Mouse (Mus musculus) megakaryocyte, embryonic 14.5 days (primary cell): ENCODE data around the gene Fam131b. TPM values are rescaled to one million over a fixed set of nuclear protein-coding genes. Genes with fewer than 3 reads are reported as not detected.

Source experiments
- H3K27me3 ChIP-seq: replicated peaks from 2 replicates; pipeline ENCODE3; 2012; ENCODE audit warnings: inconsistent platforms
- H3K36me3 ChIP-seq: replicated peaks from 2 replicates; pipeline ENCODE3; 2012; ENCODE audit warnings: low read length, inconsistent platforms, mixed read lengths
- H3K4me1 ChIP-seq: 2 replicates; pipeline ENCODE4 v1.6.1; 2012; ENCODE audit warnings: inconsistent platforms
- H3K4me3 ChIP-seq: replicated peaks from 2 replicates; pipeline ENCODE3; 2012; ENCODE audit warnings: moderate library complexity, mild to moderate bottlenecking, inconsistent platforms
- H3K9me3 ChIP-seq: 2 replicates; pipeline ENCODE4 v1.6.1; 2012; ENCODE audit warnings: inconsistent platforms
- FLI1 ChIP-seq: IDR thresholded peaks from 2 replicates; pipeline ENCODE4 v1.6.1; 2012; ENCODE audit warnings: low read length, inconsistent platforms, mixed read lengths
- GATA1 ChIP-seq: IDR thresholded peaks from 3 replicates; pipeline ENCODE4 v1.6.1; 2012; ENCODE audit warnings: mixed read lengths, low read length, inconsistent platforms, borderline replicate concordance
- polyA plus RNA-seq: library from polyadenylated mRNA; stranded (reverse); fragments of >175 nt; gene quantifications from 2 replicates; pipeline ENCODE4 v1.2.3, GENCODE M21; 2012; ENCODE audit warnings: low replicate concordance; ENCODE audit not compliant: insufficient read depth

Fam131b gene
- polyA plus RNA-seq, 1 experiment: 0.41 TPM

DNA sequence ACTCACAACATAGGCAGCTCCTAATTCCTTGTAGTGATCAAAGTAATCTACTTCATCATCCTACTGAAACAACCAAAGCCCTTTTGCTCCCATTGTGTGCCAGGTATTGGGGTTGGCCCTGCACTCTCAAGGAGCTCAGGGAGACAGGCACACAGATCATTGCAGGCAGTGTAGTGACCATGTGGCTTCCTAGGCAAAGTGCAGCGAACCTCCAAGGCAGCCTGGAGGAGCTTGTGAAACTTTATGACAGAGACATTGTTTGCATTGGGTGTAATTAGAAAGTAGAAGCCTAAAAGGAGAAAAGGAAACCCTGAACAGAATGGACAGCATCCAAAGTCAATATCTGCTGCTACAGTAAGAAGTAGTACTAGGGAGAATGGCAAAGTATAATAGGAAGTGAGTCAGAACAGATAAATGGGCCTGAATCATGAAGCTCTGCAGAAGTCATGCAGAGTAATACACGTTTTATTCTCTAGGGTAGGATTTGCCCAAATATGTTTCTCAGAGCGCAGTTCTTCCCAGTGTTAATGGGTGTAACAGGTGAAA is 28.8 kb downstream of the Fam131b start:
- TF ChIP-seq FLI1 (no peak), GATA1 (no peak)
- Histone ChIP-seq H3K36me3 (no peaks in the 10 kb centered on the region), H3K4me3 (no peak overlapping the region), H3K4me1 (peaks cover 38% of the 10 kb centered on the region), H3K9me3 (no peaks in the 10 kb centered on the region), H3K27me3 (peaks cover 54% of the 10 kb centered on the region)

DNA sequence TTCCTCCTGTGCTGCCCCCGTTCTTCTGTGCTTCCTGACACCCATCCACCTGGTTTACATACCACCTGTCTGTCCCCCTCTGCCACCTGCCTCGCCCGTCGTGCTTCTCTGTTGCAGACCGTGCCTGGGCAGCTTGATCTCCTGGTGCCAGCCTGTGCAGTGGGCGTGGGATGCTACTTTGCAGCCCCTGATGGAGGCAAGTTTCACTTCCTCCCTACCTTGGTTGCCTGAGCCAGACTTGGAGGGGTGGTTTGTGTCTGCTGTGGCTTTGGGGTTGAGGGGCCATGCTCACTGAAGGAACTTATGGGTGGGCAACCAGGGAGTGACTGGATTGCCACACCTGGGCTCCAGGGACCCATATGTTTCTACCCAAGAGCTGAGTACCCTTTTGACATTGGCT is 31.1 kb downstream of the Fam131b start:
- TF ChIP-seq GATA1 (no peak), FLI1 (no peak)
- Histone ChIP-seq H3K9me3 (no peaks in the 10 kb centered on the region), H3K4me1 (peaks cover 19% of the 10 kb centered on the region), H3K36me3 (no peaks in the 10 kb centered on the region), H3K4me3 (peak overlapping the region; percentile 28), H3K27me3 (peaks cover 55% of the 10 kb centered on the region)

DNA sequence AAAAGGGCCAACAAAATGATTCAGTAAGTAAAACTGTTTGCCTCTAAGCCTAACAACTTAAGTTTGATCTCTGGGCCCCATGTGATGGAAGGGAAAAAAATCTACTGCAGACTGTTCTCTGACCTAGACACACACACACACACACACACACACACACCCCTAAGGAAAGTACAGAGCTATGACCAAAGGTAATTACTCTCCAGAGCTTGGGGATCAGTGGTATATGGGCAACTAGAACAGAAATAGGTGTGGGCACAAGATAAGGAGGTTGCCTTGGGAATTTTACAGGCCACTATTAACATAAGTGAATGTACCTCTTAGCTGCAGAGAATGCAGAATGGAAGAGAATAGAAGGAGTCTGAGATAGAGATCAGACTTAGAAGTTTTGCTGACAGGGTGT is 36.9 kb downstream of the Fam131b start:
- TF ChIP-seq GATA1 (no peak), FLI1 (no peak)
- Histone ChIP-seq H3K4me3 (no peak overlapping the region), H3K36me3 (peaks cover 24% of the 10 kb centered on the region), H3K9me3 (no peaks in the 10 kb centered on the region), H3K27me3 (peaks cover 18% of the 10 kb centered on the region), H3K4me1 (0 out of 2 replicates have a peak, but pooled peaks cover 6% of the 10 kb centered on the region)

DNA sequence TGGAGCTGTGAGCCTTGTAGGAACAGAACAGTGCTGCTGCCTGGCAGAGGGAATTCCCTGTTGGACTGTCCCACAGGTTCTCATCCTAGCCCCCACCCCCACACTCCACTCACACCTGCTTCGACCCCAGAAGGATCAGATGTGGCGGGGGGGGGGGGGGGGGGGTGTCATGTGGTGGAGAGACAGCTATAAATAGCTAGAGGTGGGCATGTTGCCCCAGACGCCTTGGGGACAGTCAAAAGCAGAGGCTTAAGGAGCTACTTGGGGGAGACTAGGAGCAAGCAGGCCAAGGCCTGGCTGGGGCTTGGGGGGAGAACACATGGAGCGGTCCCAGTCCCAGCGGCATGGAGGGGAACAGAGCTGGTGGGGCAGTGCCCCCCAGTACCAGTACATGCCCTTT is 38.0 kb downstream of the Fam131b start, which contains the start of gene Clcn1:
TSS of gene Clcn1 (plus strand) at position 238 of the 400 bp plus-strand sequence.
- Histone ChIP-seq H3K4me1 (0 out of 2 replicates have a peak, but pooled peaks cover 6% of the 10 kb centered on the region), H3K4me3 (no peak within 1 kb of the TSS), H3K27me3 (peaks cover 14% of the 10 kb centered on the region), H3K9me3 (no peaks in the 10 kb centered on the region), H3K36me3 (peaks cover 35% of the 10 kb centered on the region)
- TF ChIP-seq GATA1: no peak
- TF ChIP-seq FLI1: no peak

DNA sequence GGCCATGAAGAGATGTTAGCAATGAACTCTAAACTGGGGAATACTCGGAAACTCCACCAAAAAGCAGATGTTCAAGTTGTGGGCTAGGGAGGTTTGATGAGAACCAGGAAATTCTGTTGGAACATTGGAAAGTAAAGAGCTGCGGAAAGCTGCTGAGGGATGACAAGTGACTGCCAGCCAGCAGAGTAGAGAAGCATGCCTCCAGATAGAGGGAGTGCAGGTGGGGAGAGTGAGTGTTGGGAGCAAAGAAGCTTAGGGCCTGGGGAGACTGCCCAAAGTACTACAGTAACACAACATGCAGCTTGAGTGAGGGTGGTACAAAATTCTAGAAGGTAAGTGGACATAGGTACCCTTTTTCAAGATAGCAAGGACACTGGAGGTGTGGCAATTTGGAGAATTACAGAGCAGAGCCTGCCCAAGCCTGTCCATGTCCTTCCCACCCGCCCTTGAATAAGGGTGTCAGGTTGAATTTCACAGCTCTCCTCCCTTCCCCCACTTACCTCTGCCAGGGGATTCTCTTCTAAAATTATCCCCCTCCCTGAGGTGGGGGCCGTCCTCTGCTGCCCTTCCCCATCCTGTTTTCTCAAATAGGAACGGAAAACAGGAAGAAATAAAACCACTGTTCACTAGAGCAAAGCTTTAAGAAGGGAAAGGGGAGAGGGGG is 41.4 kb downstream of the Fam131b start:
- H3K4me3 ChIP-seq: no peak overlapping the region
- H3K4me1 ChIP-seq: 0 out of 2 replicates have a peak, but pooled peaks cover 9% of the 10 kb centered on the region
- H3K36me3 ChIP-seq: peaks cover 69% of the 10 kb centered on the region
- no peak for TF ChIP-seq FLI1
- TF ChIP-seq GATA1: no peak
- no peaks in the 10 kb centered on the region for H3K9me3 ChIP-seq
- no peaks in the 10 kb centered on the region for H3K27me3 ChIP-seq

DNA sequence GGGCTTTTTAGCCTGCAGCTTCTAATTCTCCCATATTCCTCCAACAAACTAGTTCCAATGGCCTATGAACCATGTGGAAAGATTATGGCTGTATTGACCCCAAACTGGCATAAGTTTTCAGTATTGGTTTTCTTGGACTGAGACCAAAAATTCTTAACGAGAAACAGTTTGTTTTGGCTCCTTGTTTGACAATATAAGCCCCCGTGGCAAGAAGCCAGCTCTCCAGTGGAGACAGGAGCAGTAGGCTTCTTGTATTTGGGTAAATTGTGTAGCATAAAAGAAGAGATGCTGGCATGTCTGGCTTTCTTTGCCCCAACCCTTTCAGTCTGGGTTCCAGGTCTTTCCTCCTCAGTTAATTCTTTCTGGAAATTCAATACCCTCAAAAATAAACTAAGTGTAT is 48.3 kb downstream of the Fam131b start:
- TF ChIP-seq GATA1: no peak
- TF ChIP-seq FLI1: no peak
- no peak overlapping the region for H3K4me3 ChIP-seq
- no peaks in the 10 kb centered on the region for H3K9me3 ChIP-seq
- 0 out of 2 replicates have a peak, but pooled peaks cover 3% of the 10 kb centered on the region for H3K4me1 ChIP-seq
- H3K36me3 ChIP-seq: peaks cover 100% of the 10 kb centered on the region
- H3K27me3 ChIP-seq: no peaks in the 10 kb centered on the region

DNA sequence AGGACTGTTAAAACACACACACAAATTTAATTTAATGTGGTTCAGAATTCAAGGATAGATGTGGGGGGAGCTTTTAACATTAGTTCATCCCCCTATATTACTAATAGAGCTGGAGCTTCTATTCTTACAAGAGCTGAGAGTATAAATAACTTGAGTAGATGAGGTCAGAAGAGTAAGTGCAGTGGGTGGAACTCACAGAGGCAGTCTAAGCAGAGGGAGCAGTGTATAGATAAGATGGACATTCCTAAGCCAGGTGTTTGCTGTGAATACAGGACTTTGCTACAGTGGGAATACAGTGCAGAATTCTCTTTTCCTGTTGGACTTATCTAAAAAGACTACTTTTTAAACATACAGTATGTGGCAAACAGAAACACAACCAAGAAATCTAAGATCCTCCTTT is 53.6 kb downstream of the Fam131b start:
- Histone ChIP-seq H3K9me3 (no peaks in the 10 kb centered on the region), H3K4me3 (no peak overlapping the region), H3K4me1 (peaks cover 22% of the 10 kb centered on the region), H3K27me3 (no peaks in the 10 kb centered on the region), H3K36me3 (peaks cover 87% of the 10 kb centered on the region)
- TF ChIP-seq GATA1 (no peak), FLI1 (no peak)

DNA sequence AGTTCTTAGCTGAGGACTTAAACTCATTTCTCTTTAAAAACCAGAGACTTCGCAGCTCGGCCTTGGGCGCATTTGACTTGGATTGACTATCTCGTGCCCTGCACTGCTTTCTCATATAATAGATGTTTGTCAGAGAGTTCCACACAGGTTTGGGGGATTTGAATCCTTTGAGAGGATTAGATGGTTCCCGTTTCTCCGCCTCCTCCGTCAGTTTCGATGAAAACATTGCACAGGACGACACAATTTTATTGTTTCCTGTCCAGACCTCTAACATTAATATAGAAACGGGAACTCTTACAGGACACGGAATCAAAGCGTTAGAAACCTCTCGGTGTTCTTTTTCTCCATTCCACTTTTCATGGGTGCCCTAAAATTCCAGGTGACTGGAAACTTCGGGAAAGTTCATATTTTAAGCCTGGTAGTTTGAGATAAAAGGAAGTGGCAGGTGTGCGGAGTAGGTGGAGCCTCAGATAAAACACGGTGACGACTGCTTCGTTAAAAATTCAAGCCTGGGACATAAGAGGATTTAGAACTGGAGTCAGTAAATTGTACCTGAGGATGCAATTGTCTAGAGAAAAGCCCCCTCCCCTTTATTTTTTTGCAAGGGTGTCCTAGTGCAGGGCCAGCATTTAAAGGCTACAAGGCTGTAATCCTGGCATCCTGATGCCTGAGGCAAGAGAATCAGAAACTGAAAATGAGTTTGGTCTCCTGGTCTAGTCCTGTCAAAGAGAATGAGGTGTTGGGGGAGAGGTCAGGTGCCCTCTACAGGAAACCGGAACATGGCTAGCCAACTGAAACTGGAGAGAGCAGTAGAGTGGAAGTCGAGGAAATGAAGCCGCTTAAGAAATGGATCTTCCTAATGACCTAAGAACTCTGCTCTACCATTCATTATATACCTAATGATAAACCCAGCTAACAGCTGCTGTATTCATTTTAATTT is 58.8 kb downstream of the Fam131b start:
- Histone ChIP-seq H3K36me3 (peaks cover 36% of the 10 kb centered on the region), H3K27me3 (no peaks in the 10 kb centered on the region), H3K9me3 (no peaks in the 10 kb centered on the region), H3K4me1 (peaks cover 40% of the 10 kb centered on the region), H3K4me3 (peak overlapping the region; percentile 99)
- TF ChIP-seq GATA1 (no peak), FLI1 (no peak)

Other genes starting within 250 kb of the Fam131b start
- not detected in 2 replicates for gene Tas2r139, start 183.7 kb downstream of the Fam131b start, polyA plus RNA-seq
- gene Tas2r144, start 109.3 kb downstream of the Fam131b start, polyA plus RNA-seq: not detected in 2 replicates
- 0.46 TPM in 1 of 2 replicates, not detected in the other for gene Gstk1, start 78.7 kb downstream of the Fam131b start, polyA plus RNA-seq
- gene Tmem139, start 62.7 kb downstream of the Fam131b start, polyA plus RNA-seq: not detected in 2 replicates
- 1.2 and 13.2 TPM in 2 replicates for gene Casp2, start 59.7 kb downstream of the Fam131b start, polyA plus RNA-seq
- not detected in 2 replicates for gene Clcn1, start 38.0 kb downstream of the Fam131b start, polyA plus RNA-seq
- 8,612 and 27,789 TPM in 2 replicates for gene Zyx, start 25.0 kb upstream of the Fam131b start, polyA plus RNA-seq
- not detected in 2 replicates for gene Epha1, start 48.6 kb upstream of the Fam131b start, polyA plus RNA-seq
- gene Tas2r143, start 75.6 kb upstream of the Fam131b start, polyA plus RNA-seq: not detected in 2 replicates
- gene Tas2r135, start 80.8 kb upstream of the Fam131b start, polyA plus RNA-seq: not detected in 2 replicates
- gene Tas2r126, start 109.9 kb upstream of the Fam131b start, polyA plus RNA-seq: not detected in 2 replicates
- gene Olfr458, start 140.6 kb upstream of the Fam131b start, polyA plus RNA-seq: not detected in 2 replicates
- gene Olfr457, start 151.7 kb upstream of the Fam131b start, polyA plus RNA-seq: not detected in 2 replicates
- gene Olfr456, start 162.6 kb upstream of the Fam131b start, polyA plus RNA-seq: not detected in 2 replicates
- gene Olfr455, start 222.9 kb upstream of the Fam131b start, polyA plus RNA-seq: not detected in 2 replicates